Mouse (Mus musculus): ENCODE data around the gene Olfr1166. TPM values are rescaled to one million over a fixed set of nuclear protein-coding genes. Genes with fewer than 3 reads are reported as not detected.
"Not testable (repeated sequence)": the region's sequence is repeated elsewhere in the genome, so short reads cannot be mapped to it uniquely, and the experiment has no call there.

The Olfr1166 gene
- polyA plus RNA-seq (2015; fragmentation: Nextera tagmentation; extraction: Ambion mirVana), result not detected in 2 replicates

GRCm38 (mm10) chr2:88128172-88128571 lies at the start of gene Olfr1166:
Gene Olfr1166, minus strand, starts transcription at chr2:88128272.
- 82% methylated on average over 1 of the region's 1 CpGs for WGBS
- H3K36me3 ChIP-seq, result no peaks in the 10 kb centered on the region
- no peaks in the 10 kb centered on the region for H3K4me1 ChIP-seq
- no peak for ATAC-seq (ENCODE audit: insufficient read depth, low FRiP score, low read depth)
- no peak within 1 kb of the TSS for H3K4me3 ChIP-seq (replicated peaks)
- H3K27me3 ChIP-seq (replicated peaks), result no peaks in the 10 kb centered on the region
- H3K27ac ChIP-seq, result no peak within 1 kb of the TSS
- H3K9ac ChIP-seq, result no peak within 1 kb of the TSS
- no peak within 1 kb of the TSS for H3K4me2 ChIP-seq
- no peaks in the 10 kb centered on the region for H3K9me3 ChIP-seq

GRCm38 (mm10) chr2:88155093-88155492 lies 27.0 kb upstream of the Olfr1166 start, which contains the start of gene Olfr1167:
Gene Olfr1167, minus strand, starts transcription at chr2:88155193.
- not testable (repeated sequence) for H3K4me2 ChIP-seq; H3K36me3 ChIP-seq; H3K4me1 ChIP-seq; H3K9ac ChIP-seq; H3K9me3 ChIP-seq; H3K27me3 ChIP-seq (replicated peaks); H3K27ac ChIP-seq; H3K4me3 ChIP-seq (replicated peaks); ATAC-seq (ENCODE audit: insufficient read depth, low FRiP score, low read depth)
- 70% methylated on average over 1 of the region's 1 CpGs for WGBS

DNA sequence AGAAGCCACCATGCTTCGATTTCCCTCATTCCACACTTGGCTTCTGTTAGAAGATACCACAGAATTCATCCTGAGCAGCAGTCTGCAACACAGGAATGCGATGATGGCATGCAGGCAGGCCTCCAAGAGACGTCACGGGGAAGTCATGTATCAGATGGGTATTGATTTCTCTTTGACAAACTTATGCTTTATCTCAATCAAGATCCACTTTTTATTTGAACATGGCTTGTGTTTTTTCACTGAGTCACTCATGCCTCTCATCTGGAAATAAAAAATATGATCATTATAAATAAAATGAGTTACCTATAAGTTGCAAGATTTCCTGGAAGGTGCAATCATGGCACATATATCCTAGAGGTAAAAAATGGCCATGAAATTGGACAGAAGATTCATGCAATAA lies 34.2 kb downstream of the Olfr1166 start, which contains the start of gene Olfr1164:
TSS of gene Olfr1164 (minus strand) at position 101 of the 400 bp plus-strand sequence.
- no peak within 1 kb of the TSS for H3K9ac ChIP-seq
- 72% methylated on average over 4 of the region's 4 CpGs for WGBS
- no peak within 1 kb of the TSS for H3K4me3 ChIP-seq (replicated peaks)
- no peak within 1 kb of the TSS for H3K27ac ChIP-seq
- H3K36me3 ChIP-seq, result no peaks in the 10 kb centered on the region
- no peak within 1 kb of the TSS for H3K4me2 ChIP-seq
- ATAC-seq (ENCODE audit: insufficient read depth, low FRiP score, low read depth), result no peak
- no peaks in the 10 kb centered on the region for H3K27me3 ChIP-seq (replicated peaks)
- no peaks in the 10 kb centered on the region for H3K9me3 ChIP-seq
- no peaks in the 10 kb centered on the region for H3K4me1 ChIP-seq

Other genes starting within 250 kb of the Olfr1166 start
- not detected in 2 replicates for gene Olfr1153, start 233.3 kb downstream of the Olfr1166 start, polyA plus RNA-seq (2015; fragmentation: Nextera tagmentation; extraction: Ambion mirVana)
- gene Olfr1154, start 223.1 kb downstream of the Olfr1166 start, polyA plus RNA-seq (2015; fragmentation: Nextera tagmentation; extraction: Ambion mirVana), result not detected in 2 replicates
- gene Olfr1155, start 183.1 kb downstream of the Olfr1166 start, polyA plus RNA-seq (2015; fragmentation: Nextera tagmentation; extraction: Ambion mirVana), result not detected in 2 replicates
- gene Olfr1156, start 175.2 kb downstream of the Olfr1166 start, polyA plus RNA-seq (2015; fragmentation: Nextera tagmentation; extraction: Ambion mirVana), result not detected in 2 replicates
- gene Olfr1157, start 160.0 kb downstream of the Olfr1166 start, polyA plus RNA-seq (2015; fragmentation: Nextera tagmentation; extraction: Ambion mirVana), result not detected in 2 replicates
- gene Olfr74, start 153.6 kb downstream of the Olfr1166 start, polyA plus RNA-seq (2015; fragmentation: Nextera tagmentation; extraction: Ambion mirVana), result not detected in 2 replicates
- gene Olfr1158, start 138.2 kb downstream of the Olfr1166 start, polyA plus RNA-seq (2015; fragmentation: Nextera tagmentation; extraction: Ambion mirVana), result not detected in 2 replicates
- gene Olfr1160, start 120.0 kb downstream of the Olfr1166 start, polyA plus RNA-seq (2015; fragmentation: Nextera tagmentation; extraction: Ambion mirVana), result not detected in 2 replicates
- not detected in 2 replicates for gene Olfr1161, start 105.5 kb downstream of the Olfr1166 start, polyA plus RNA-seq (2015; fragmentation: Nextera tagmentation; extraction: Ambion mirVana)
- gene Olfr73, start 90.6 kb downstream of the Olfr1166 start, polyA plus RNA-seq (2015; fragmentation: Nextera tagmentation; extraction: Ambion mirVana), result not detected in 2 replicates
- gene Olfr1162, start 77.1 kb downstream of the Olfr1166 start, polyA plus RNA-seq (2015; fragmentation: Nextera tagmentation; extraction: Ambion mirVana), result not detected in 2 replicates
- not detected in 2 replicates for gene Olfr1163, start 56.4 kb downstream of the Olfr1166 start, polyA plus RNA-seq (2015; fragmentation: Nextera tagmentation; extraction: Ambion mirVana)
- gene Olfr1164, start 34.3 kb downstream of the Olfr1166 start, polyA plus RNA-seq (2015; fragmentation: Nextera tagmentation; extraction: Ambion mirVana), result not detected in 2 replicates
- gene Olfr1167, start 26.9 kb upstream of the Olfr1166 start, polyA plus RNA-seq (2015; fragmentation: Nextera tagmentation; extraction: Ambion mirVana), result not detected in 2 replicates
- not detected in 2 replicates for gene Olfr1168, start 53.6 kb upstream of the Olfr1166 start, polyA plus RNA-seq (2015; fragmentation: Nextera tagmentation; extraction: Ambion mirVana)
- not detected in 2 replicates for gene Olfr1170, start 100.1 kb upstream of the Olfr1166 start, polyA plus RNA-seq (2015; fragmentation: Nextera tagmentation; extraction: Ambion mirVana)
- not detected in 2 replicates for gene Olfr1173, start 151.6 kb upstream of the Olfr1166 start, polyA plus RNA-seq (2015; fragmentation: Nextera tagmentation; extraction: Ambion mirVana)
- not detected in 2 replicates for gene Olfr1174-ps, start 186.9 kb upstream of the Olfr1166 start, polyA plus RNA-seq (2015; fragmentation: Nextera tagmentation; extraction: Ambion mirVana)
- not detected in 2 replicates for gene Olfr1175-ps, start 198.9 kb upstream of the Olfr1166 start, polyA plus RNA-seq (2015; fragmentation: Nextera tagmentation; extraction: Ambion mirVana)
- gene Olfr1176, start 208.4 kb upstream of the Olfr1166 start, polyA plus RNA-seq (2015; fragmentation: Nextera tagmentation; extraction: Ambion mirVana), result not detected in 2 replicates
- gene Olfr1177-ps, start 218.2 kb upstream of the Olfr1166 start, polyA plus RNA-seq (2015; fragmentation: Nextera tagmentation; extraction: Ambion mirVana), result not detected in 2 replicates